Mouse (Mus musculus) forebrain, embryonic 12.5 days (tissue): ENCODE measurements around the gene Gm11985. TPM values are rescaled to one million over a fixed set of nuclear protein-coding genes. Genes with fewer than 3 reads are reported as not detected.

Experiments
- ATAC-seq: fragments of 200-750 bp; cut with Nextera tagmentation; 2 replicates; pipeline ENCODE4 v1.8.0; 2017; ENCODE audit warnings: moderate TSS enrichment; ENCODE audit not compliant: low FRiP score
- H3K27ac ChIP-seq: fragments of 300-500 bp; sonication (generic); 2 replicates; pipeline ENCODE4 v1.5.1; 2016; ENCODE audit warnings: mild to moderate bottlenecking
- H3K27me3 ChIP-seq: fragments of 300-500 bp; sonication (generic); 2 replicates; pipeline ENCODE4 v1.6.1; 2016; ENCODE audit warnings: mild to moderate bottlenecking
- H3K36me3 ChIP-seq: fragments of 300-500 bp; sonication (generic); replicated peaks from 2 replicates; pipeline ENCODE4 v1.6.1; 2016; ENCODE audit warnings: mild to moderate bottlenecking
- H3K4me1 ChIP-seq: fragments of 300-500 bp; sonication (generic); 2 replicates; pipeline ENCODE4 v1.6.1; 2016
- H3K4me2 ChIP-seq: fragments of 300-500 bp; sonication (generic); 2 replicates; pipeline ENCODE4 v1.6.1; 2016; ENCODE audit warnings: mild to moderate bottlenecking, moderate library complexity
- H3K4me3 ChIP-seq: fragments of 300-500 bp; sonication (generic); replicated peaks from 2 replicates; pipeline ENCODE4 v1.5.1; 2016; ENCODE audit warnings: mild to moderate bottlenecking
- H3K9ac ChIP-seq: fragments of 300-500 bp; sonication (generic); 2 replicates; pipeline ENCODE4 v1.6.1; 2016; ENCODE audit warnings: mild to moderate bottlenecking
- H3K9me3 ChIP-seq: fragments of 300-500 bp; sonication (generic); 2 replicates; pipeline ENCODE4 v1.6.1; 2016
- WGBS: fragments of 180-500 bp; shearing (Covaris S2); methylation state at CpG from one replicate; pipeline ENCODE4 v1.1.7; 2016; 5-methylcytosine and 5-hydroxymethylcytosine counted together
- polyA plus RNA-seq: library from polyadenylated mRNA; unstranded; fragments of >200 nt; fragmentation: Nextera tagmentation; extraction: Ambion mirVana; gene quantifications from 2 replicates; pipeline ENCODE4 v1.2.1, GENCODE M21; 2016

Gm11985 gene
- polyA plus RNA-seq, 1 experiment from 2014 or later, result not detected

DNA sequence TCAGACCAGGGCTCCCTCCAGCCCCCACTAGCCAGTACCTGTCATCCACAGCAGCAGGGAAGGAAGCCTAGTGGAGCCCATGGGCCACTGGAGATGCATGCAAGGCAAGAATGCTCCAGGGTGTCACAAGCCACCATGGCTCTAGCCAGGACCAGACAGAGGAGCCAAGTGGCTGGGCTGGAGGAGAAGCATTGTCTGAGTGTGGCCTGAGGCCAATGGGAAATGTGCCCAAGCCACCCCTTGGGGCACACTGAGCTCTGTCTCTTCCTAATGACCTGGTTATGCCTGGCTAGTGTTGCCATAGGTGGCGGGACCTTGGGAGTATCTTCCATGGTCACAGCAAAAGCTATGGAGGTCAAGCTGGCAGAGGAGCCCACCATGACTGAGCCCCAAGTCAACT, 18.7 kb downstream of the Gm11985 start:
- no peaks in the 10 kb centered on the region for H3K9me3 ChIP-seq
- no peaks in the 10 kb centered on the region for H3K4me1 ChIP-seq
- no peak overlapping the region for H3K4me3 ChIP-seq
- no peak for ATAC-seq
- no peaks in the 10 kb centered on the region for H3K36me3 ChIP-seq
- no peak overlapping the region for H3K9ac ChIP-seq
- WGBS, result 93% methylated on average over 1 of the region's 1 CpGs
- H3K27me3 ChIP-seq, result no peaks in the 10 kb centered on the region
- no peak overlapping the region for H3K27ac ChIP-seq
- H3K4me2 ChIP-seq, result no peak overlapping the region

DNA sequence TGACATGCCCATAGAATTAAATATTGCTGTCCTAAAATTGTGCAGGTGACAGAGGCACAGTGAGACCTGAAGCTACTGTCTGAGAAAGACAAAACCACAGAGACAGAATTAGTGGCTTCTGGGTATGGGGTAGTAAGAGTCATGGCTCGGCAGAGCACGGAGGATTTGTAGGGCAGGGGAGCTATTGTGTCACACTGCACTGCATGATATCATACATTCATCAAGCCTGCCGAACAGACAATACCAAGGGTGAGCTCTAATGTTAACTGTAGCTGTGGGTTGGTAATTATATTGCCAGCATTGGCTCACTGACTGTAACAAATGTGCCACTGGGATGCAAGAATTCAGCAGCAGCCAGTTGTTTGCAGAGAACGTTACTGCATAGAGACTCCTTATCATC, 24.0 kb downstream of the Gm11985 start:
- WGBS, result 37% methylated on average over 4 of the region's 4 CpGs
- ATAC-seq, result no peak

DNA sequence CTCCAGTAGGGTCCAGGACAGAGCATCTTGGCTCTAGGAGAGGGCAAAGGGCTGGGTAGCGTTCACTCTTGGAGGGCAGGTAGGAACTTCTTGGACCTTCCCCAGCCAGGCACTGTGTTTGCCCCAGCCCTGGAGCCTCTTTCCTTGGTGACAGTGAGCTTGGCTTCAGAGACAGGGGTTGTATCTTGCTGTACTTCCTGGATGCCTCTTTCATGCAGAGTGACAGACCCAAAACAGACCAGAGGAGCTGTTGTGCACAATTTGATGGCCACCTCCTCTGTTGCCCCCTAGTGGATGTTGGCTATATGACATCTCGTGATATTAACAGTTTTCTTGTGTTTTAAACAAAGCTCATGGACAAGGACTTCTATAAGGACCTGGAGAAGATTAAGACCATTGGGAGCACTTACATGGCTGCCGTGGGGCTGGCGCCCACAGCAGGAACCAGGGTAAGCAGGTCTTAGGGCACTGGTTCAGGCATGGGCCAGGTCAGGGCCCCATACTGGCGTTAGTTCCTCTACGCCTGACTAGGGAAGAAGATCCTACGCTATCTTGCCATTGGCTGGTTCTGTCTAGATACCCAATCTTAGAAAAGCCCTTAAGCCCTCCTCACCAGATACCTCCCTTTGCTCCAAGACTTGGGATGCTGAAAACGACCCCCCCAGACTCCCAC, 26.7 kb downstream of the Gm11985 start:
- Histone ChIP-seq H3K4me1 (peaks cover 16% of the 10 kb centered on the region), H3K9me3 (no peaks in the 10 kb centered on the region), H3K4me3 (no peak overlapping the region), H3K36me3 (no peaks in the 10 kb centered on the region), H3K27ac (no peak overlapping the region), H3K4me2 (no peak overlapping the region), H3K27me3 (no peaks in the 10 kb centered on the region), H3K9ac (no peak overlapping the region)
- WGBS, result 74% methylated on average over 8 of the region's 8 CpGs
- no peak for ATAC-seq

More for the DNA sequence above, 24.0 kb downstream of the Gm11985 start:
- H3K4me3 ChIP-seq, result no peak overlapping the region
- no peaks in the 10 kb centered on the region for H3K27me3 ChIP-seq
- H3K27ac ChIP-seq, result no peak overlapping the region
- H3K36me3 ChIP-seq, result no peaks in the 10 kb centered on the region
- peaks cover 16% of the 10 kb centered on the region for H3K4me1 ChIP-seq
- H3K4me2 ChIP-seq, result no peak overlapping the region
- no peaks in the 10 kb centered on the region for H3K9me3 ChIP-seq
- no peak overlapping the region for H3K9ac ChIP-seq

DNA sequence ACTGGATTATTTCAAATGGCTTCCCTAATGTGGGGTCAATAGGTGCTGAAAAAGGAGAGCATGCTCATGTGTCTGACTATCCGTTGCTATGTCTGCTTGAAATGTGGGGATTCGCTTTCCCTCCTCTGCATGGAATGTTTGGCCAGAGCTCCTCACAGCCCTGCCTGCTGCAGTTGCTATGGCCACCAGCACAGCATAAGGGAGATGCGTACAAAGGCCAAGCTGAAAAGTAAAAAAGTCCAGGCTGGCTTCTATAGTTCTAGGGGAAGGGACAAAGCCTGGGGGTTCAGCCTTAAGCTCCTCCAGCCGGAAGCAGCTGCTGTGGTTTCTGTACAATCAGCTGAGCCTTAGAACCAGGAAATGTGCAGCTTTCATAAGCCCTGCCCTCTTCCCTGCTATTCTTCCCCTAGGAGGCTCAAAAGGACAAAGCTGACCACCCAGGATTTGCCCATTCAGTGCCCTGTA, 27.7 kb downstream of the Gm11985 start:
- H3K27ac ChIP-seq, result 0 out of 2 replicates have a peak overlapping the region, but pooled peaks have one; percentile 46
- no peaks in the 10 kb centered on the region for H3K9me3 ChIP-seq
- no peak overlapping the region for H3K9ac ChIP-seq
- no peak overlapping the region for H3K4me3 ChIP-seq
- no peak overlapping the region for H3K4me2 ChIP-seq
- WGBS, result 26% methylated on average over 4 of the region's 4 CpGs
- no peaks in the 10 kb centered on the region for H3K36me3 ChIP-seq
- H3K27me3 ChIP-seq, result no peaks in the 10 kb centered on the region
- ATAC-seq, result peak; percentile 15; the same call in 1 of the 2 replicates
- H3K4me1 ChIP-seq, result peaks cover 16% of the 10 kb centered on the region

DNA sequence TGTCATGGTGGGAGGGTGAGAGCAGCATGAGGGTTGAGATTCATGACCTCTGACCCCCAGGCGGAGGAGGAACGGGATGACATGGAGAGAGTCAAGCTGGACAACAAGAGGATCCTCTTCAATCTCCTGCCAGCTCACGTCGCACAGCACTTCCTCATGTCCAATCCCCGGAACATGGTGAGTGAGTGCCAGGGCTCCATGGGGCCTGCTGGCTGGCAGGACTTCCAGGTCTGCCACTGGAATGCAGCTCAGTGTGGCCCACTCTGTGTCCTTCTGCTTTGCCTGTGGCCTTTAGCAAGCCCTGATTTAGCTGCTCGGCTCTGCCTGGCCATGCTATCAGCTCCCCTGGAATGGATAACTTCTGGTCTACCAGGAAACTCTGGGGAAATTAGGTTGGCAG, 28.2 kb downstream of the Gm11985 start:
- H3K9ac ChIP-seq, result no peak overlapping the region
- H3K27ac ChIP-seq, result no peak overlapping the region
- no peak for ATAC-seq
- H3K36me3 ChIP-seq, result no peaks in the 10 kb centered on the region
- H3K27me3 ChIP-seq, result no peaks in the 10 kb centered on the region
- 79% methylated on average over 6 of the region's 6 CpGs for WGBS
- H3K4me2 ChIP-seq, result no peak overlapping the region
- no peaks in the 10 kb centered on the region for H3K9me3 ChIP-seq
- peaks cover 16% of the 10 kb centered on the region for H3K4me1 ChIP-seq
- H3K4me3 ChIP-seq, result no peak overlapping the region

DNA sequence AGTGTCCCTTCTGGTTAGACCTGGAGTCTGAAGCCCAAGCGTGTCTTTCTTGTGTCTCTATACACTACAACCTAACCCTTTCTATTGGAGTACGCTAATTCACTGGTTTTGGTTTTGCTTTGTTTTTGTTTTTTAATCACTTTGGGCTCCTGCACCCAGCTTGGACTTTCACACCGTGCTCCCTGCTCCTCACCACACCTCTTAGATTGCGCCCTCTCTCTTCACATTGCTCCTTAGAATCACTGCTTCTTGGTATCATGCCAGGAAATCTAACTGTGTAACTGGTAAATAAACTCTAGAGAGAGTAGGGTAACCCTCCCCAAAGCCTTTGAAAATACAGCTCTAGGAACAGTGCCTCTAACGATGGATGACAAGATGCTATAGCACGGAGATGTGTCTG, 30.2 kb downstream of the Gm11985 start:
- H3K27me3 ChIP-seq, result no peaks in the 10 kb centered on the region
- no peak overlapping the region for H3K4me3 ChIP-seq
- no peak overlapping the region for H3K27ac ChIP-seq
- no peaks in the 10 kb centered on the region for H3K9me3 ChIP-seq
- H3K9ac ChIP-seq, result no peak overlapping the region
- H3K36me3 ChIP-seq, result no peaks in the 10 kb centered on the region
- H3K4me1 ChIP-seq, result peaks cover 10% of the 10 kb centered on the region
- H3K4me2 ChIP-seq, result no peak overlapping the region
- WGBS, result 86% methylated on average over 6 of the region's 6 CpGs
- no peak for ATAC-seq

DNA sequence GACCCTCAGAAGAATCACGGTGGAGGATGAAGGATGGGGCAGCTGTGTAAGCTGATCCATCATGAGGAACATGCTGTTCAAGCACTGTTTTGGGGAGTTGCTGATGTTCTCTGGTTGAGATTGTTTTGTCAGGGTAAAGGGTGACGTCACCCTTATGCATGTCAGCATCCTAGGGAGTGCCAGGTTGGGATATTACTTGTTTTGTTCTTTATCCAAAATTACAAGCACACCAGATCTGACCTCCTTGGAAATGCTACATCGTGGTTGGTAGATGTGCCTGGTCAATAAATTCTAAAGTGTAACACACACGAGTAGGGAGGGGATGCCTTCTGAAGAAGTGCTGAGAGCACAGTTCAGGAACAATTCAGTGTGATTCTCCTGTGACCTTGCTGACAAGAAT, 31.9 kb downstream of the Gm11985 start:
- Histone ChIP-seq H3K4me2 (no peak overlapping the region), H3K9me3 (no peaks in the 10 kb centered on the region), H3K4me1 (peaks cover 10% of the 10 kb centered on the region), H3K27me3 (no peaks in the 10 kb centered on the region), H3K27ac (no peak overlapping the region), H3K9ac (no peak overlapping the region), H3K36me3 (no peaks in the 10 kb centered on the region), H3K4me3 (no peak overlapping the region)
- 78% methylated on average over 4 of the region's 4 CpGs for WGBS
- no peak for ATAC-seq

DNA sequence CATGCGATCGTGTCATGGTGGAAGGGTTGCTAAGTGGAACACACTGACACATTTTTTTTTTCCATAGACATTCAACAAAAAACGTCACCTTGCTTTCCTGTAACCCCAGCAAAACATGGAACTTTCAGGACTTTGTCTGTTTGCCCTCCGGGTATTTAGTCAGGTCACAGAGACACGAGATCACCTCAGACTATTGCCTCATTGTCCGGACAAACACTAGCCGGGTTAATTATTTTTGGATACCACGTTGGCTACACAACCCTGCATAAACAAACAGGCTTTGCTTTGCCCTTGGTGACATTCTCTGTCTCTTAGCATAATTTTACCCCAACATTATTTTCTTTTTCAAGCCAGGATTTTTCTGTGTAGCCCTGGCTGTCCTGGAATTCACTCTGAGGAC, 35.3 kb downstream of the Gm11985 start:
- Histone ChIP-seq H3K27me3 (no peaks in the 10 kb centered on the region), H3K4me3 (no peak overlapping the region), H3K4me1 (no peaks in the 10 kb centered on the region), H3K27ac (no peak overlapping the region), H3K9me3 (no peaks in the 10 kb centered on the region), H3K9ac (no peak overlapping the region), H3K4me2 (no peak overlapping the region), H3K36me3 (no peaks in the 10 kb centered on the region)
- WGBS, result 85% methylated on average over 8 of the region's 8 CpGs
- ATAC-seq, result no peak

DNA sequence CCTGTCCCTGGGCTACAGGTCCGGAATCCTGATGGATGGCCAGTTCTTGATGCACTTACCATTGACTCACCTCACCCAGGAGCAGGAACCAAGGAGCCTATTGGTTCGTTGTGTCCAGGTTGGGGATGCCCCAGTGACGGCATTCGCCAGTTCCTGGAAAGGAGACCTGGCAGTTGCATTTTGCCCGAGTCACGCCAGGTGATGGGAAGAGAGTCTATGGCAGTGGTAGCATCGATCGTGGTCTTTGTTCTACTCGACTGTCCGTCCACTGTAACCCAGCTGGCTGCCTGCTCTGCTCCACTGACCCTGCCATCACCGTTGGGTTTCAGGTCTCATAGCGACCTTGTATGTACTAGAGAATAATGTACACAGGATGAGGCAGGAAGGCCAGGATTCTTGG, 36.0 kb downstream of the Gm11985 start:
- ATAC-seq, result no peak
- Histone ChIP-seq H3K36me3 (no peaks in the 10 kb centered on the region), H3K27me3 (no peaks in the 10 kb centered on the region), H3K4me2 (no peak overlapping the region), H3K4me1 (no peaks in the 10 kb centered on the region), H3K9me3 (no peaks in the 10 kb centered on the region), H3K27ac (no peak overlapping the region), H3K9ac (no peak overlapping the region), H3K4me3 (no peak overlapping the region)
- WGBS, result 96% methylated on average over 12 of the region's 12 CpGs

DNA sequence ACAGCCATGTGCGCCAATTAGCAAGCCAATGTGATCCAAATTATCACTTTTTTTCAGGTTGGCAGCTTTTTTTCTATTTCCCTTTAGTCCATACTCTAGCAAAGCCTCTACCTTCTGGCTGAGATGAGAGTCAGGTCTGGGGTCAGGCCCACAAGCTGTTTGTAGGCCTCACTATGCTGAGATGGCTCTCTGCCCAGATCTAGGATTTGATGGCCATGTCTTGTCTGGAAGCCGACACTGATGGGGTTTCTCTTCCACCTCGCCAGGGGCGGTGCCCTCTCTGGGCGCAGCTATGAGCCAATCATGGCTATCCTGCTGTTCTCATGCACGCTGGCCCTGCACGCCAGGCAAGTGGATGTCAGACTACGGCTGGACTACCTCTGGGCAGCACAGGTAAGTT, 37.9 kb downstream of the Gm11985 start:
- H3K9ac ChIP-seq, result no peak overlapping the region
- no peak overlapping the region for H3K27ac ChIP-seq
- no peaks in the 10 kb centered on the region for H3K27me3 ChIP-seq
- no peak overlapping the region for H3K4me2 ChIP-seq
- H3K36me3 ChIP-seq, result no peaks in the 10 kb centered on the region
- H3K4me1 ChIP-seq, result no peaks in the 10 kb centered on the region
- no peaks in the 10 kb centered on the region for H3K9me3 ChIP-seq
- 95% methylated on average over 8 of the region's 8 CpGs for WGBS
- ATAC-seq, result no peak
- H3K4me3 ChIP-seq, result no peak overlapping the region

DNA sequence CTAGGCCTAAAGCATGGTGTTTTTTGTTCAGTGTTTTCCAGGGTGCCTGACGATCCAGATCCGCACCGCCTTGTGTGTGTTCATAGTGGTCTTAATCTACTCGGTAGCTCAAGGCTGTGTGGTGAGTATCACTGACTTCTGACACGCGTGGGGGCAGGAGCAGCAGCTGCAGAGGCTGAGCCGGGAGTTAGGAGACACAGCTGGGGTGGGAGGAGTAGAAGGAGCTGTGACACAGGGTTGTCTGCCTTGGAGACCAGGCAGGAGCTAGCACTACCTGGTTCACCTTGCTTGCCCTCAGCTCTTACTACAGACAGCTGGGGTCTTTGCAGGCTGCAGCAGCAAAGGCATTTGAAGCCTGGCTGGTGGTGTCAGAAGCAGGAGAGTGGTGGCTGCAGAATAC, 38.9 kb downstream of the Gm11985 start:
- no peak overlapping the region for H3K4me2 ChIP-seq
- WGBS, result 82% methylated on average over 7 of the region's 7 CpGs
- H3K4me1 ChIP-seq, result no peaks in the 10 kb centered on the region
- H3K27me3 ChIP-seq, result no peaks in the 10 kb centered on the region
- H3K9ac ChIP-seq, result no peak overlapping the region
- H3K4me3 ChIP-seq, result no peak overlapping the region
- H3K9me3 ChIP-seq, result no peaks in the 10 kb centered on the region
- no peak overlapping the region for H3K27ac ChIP-seq
- H3K36me3 ChIP-seq, result no peaks in the 10 kb centered on the region
- no peak for ATAC-seq

DNA sequence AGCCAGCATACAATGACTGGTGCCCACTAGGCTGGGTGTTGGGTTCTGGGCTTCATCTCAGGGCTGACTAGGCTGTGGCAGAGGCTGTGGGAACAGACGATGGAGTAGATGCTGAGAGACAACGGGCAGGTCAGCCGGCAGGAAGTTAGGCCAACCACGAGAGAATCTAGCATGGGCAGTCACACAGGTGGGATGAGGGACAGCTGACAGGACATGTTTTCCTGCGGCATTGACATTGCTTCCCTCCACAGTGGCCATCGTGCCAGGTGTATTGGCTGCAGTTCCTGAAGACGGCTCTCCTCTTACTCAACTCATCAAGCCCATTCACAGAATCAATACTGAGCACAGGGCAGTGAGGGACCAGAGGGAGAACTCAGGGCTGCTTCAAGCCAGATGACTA, 40.4 kb downstream of the Gm11985 start:
- Histone ChIP-seq H3K9me3 (no peaks in the 10 kb centered on the region), H3K36me3 (no peaks in the 10 kb centered on the region), H3K27me3 (no peaks in the 10 kb centered on the region), H3K4me1 (no peaks in the 10 kb centered on the region), H3K27ac (no peak overlapping the region), H3K4me2 (no peak overlapping the region), H3K4me3 (no peak overlapping the region), H3K9ac (no peak overlapping the region)
- WGBS, result 90% methylated on average over 7 of the region's 7 CpGs
- no peak for ATAC-seq

DNA sequence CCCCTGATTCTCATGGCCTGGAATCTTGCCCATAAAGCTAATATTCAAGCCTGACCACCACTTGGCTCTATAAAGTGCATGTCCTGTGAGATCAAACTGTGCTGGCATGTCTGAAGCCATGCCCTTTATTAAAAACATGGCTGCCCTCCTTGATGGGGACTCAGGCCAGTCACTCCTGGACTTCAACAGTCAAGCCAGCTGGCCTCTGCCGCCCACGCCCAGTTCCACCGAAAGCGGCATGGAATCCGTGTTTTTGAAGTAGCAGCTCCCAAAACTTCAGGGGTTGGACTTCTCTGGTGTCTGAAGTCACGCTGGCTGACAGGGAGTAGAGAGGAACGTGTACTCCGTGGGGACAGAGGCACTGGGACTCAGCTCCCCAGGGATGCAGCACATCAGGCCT, 40.8 kb downstream of the Gm11985 start:
- no peak for ATAC-seq
- WGBS, result 87% methylated on average over 8 of the region's 8 CpGs
- no peak overlapping the region for H3K27ac ChIP-seq
- H3K4me1 ChIP-seq, result 0 out of 2 replicates have a peak, but pooled peaks cover 3% of the 10 kb centered on the region
- H3K9ac ChIP-seq, result no peak overlapping the region
- no peak overlapping the region for H3K4me2 ChIP-seq
- no peaks in the 10 kb centered on the region for H3K36me3 ChIP-seq
- no peak overlapping the region for H3K4me3 ChIP-seq
- H3K27me3 ChIP-seq, result no peaks in the 10 kb centered on the region
- no peaks in the 10 kb centered on the region for H3K9me3 ChIP-seq
